In genomic region chr10:61019566-61019965, GRCm38 (mm10) we compare ENCODE assay signal across 13 mouse cellular contexts.
A peak's percentile ranks its signal among the peaks of the same experiment; 100 is the strongest.
DNase-seq lines count a peak whose midpoint lies in the region; ATAC-seq and TF ChIP-seq lines count a peak whose summit lies in the region.
"Had no signal": no experiment of that assay in that cellular context is flagged by ENCODE, and none has a peak within 500 bp of the region (broad histone marks: within the 10 kb centered on the region; RNA-seq: fewer than 3 reads in every experiment).

No protein-coding gene starts in this region.

- H3K36me3 ChIP-seq in forebrain, postnatal 0 days (ENCODE audit: insufficient read depth), result no peaks in the 10 kb centered on the region
- H3K36me3 ChIP-seq in forebrain, embryonic 15.5 days, result no peaks in the 10 kb centered on the region
- H3K36me3 ChIP-seq in midbrain, embryonic 11.5 days (ENCODE audit: control insufficient read depth, insufficient read depth, low read length), result no peaks in the 10 kb centered on the region
- no peaks in the 10 kb centered on the region for H3K36me3 ChIP-seq in midbrain, embryonic 16.5 days (ENCODE audit: control insufficient read depth, insufficient read depth, low read length)
- H3K36me3 ChIP-seq: embryonic facial prominence, embryonic 15.5 days; kidney, embryonic 15.5 days had no signal

- H3K27ac ChIP-seq in forebrain, postnatal 0 days (ENCODE audit: low read depth, low read length), result no peak overlapping the region
- no peak overlapping the region for H3K27ac ChIP-seq in forebrain, embryonic 15.5 days (replicated peaks)
- H3K27ac ChIP-seq in midbrain, embryonic 11.5 days (ENCODE audit: low read depth, low read length), result no peak overlapping the region
- no peak overlapping the region for H3K27ac ChIP-seq in midbrain, embryonic 16.5 days (ENCODE audit: low read length)
- H3K27ac ChIP-seq: embryonic facial prominence, embryonic 15.5 days; kidney, embryonic 15.5 days had no signal

- H3K4me2 ChIP-seq in forebrain, postnatal 0 days (ENCODE audit: low read depth), result no peak overlapping the region
- no peak overlapping the region for H3K4me2 ChIP-seq in forebrain, embryonic 15.5 days (replicated peaks)
- no peak overlapping the region for H3K4me2 ChIP-seq in midbrain, embryonic 11.5 days
- H3K4me2 ChIP-seq in midbrain, embryonic 16.5 days (ENCODE audit: low read length), result no peak overlapping the region
- H3K4me2 ChIP-seq: embryonic facial prominence, embryonic 15.5 days; kidney, embryonic 15.5 days had no signal

- 36% methylated on average over 2 of the region's 2 CpGs for WGBS in forebrain, postnatal 0 days
- 17% methylated on average over 2 of the region's 2 CpGs for WGBS in forebrain, embryonic 15.5 days
- 24% methylated on average over 2 of the region's 2 CpGs for WGBS in midbrain, embryonic 11.5 days
- WGBS in midbrain, embryonic 16.5 days, result 11% methylated on average over 2 of the region's 2 CpGs

- H3K9me3 ChIP-seq in forebrain, postnatal 0 days (ENCODE audit: low read length), result no peaks in the 10 kb centered on the region
- no peaks in the 10 kb centered on the region for H3K9me3 ChIP-seq in forebrain, embryonic 15.5 days
- no peaks in the 10 kb centered on the region for H3K9me3 ChIP-seq in midbrain, embryonic 11.5 days (ENCODE audit: control insufficient read depth, low read length)
- no peaks in the 10 kb centered on the region for H3K9me3 ChIP-seq in midbrain, embryonic 16.5 days (replicated peaks; ENCODE audit: control insufficient read depth, low read length, poor library complexity, severe bottlenecking)
- H3K9me3 ChIP-seq: embryonic facial prominence, embryonic 15.5 days; kidney, embryonic 15.5 days had no signal

- TF ChIP-seq CTCF in forebrain, postnatal 0 days (IDR thresholded peaks at IDR 0.05; ENCODE audit: low read depth), result peak; percentile 39

- no peak for ATAC-seq in forebrain, postnatal 0 days
- no peak for ATAC-seq in forebrain, embryonic 15.5 days (replicated peaks)
- no peak for ATAC-seq in midbrain, embryonic 11.5 days (ENCODE audit: low FRiP score)
- no peak for ATAC-seq in midbrain, embryonic 16.5 days
- ATAC-seq: activated CD4-positive, CD25-positive, alpha-beta regulatory T cell, adult 4 months; CD4-positive, CD25-positive, alpha-beta regulatory T cell, adult 4 months had no signal

- H3K4me3 ChIP-seq in forebrain, postnatal 0 days (ENCODE audit: low read depth, low read length), result no peak overlapping the region
- H3K4me3 ChIP-seq in forebrain, embryonic 15.5 days, result no peak overlapping the region
- H3K4me3 ChIP-seq in midbrain, embryonic 11.5 days (ENCODE audit: low read depth, low read length), result no peak overlapping the region
- H3K4me3 ChIP-seq in midbrain, embryonic 16.5 days (ENCODE audit: low read depth, low read length), result no peak overlapping the region
- H3K4me3 ChIP-seq: embryonic facial prominence, embryonic 15.5 days; kidney, embryonic 15.5 days had no signal

- H3K4me1 ChIP-seq in forebrain, postnatal 0 days (ENCODE audit: insufficient read depth), result no peaks in the 10 kb centered on the region
- no peaks in the 10 kb centered on the region for H3K4me1 ChIP-seq in forebrain, embryonic 15.5 days
- no peaks in the 10 kb centered on the region for H3K4me1 ChIP-seq in midbrain, embryonic 11.5 days (ENCODE audit: control insufficient read depth, insufficient read depth, low read length)
- peaks cover 6% of the 10 kb centered on the region; the same call in 1 of the 2 replicates for H3K4me1 ChIP-seq in midbrain, embryonic 16.5 days (ENCODE audit: control insufficient read depth, insufficient read depth, low read length)
- H3K4me1 ChIP-seq: embryonic facial prominence, embryonic 15.5 days; kidney, embryonic 15.5 days had no signal

- DNase-seq in forebrain, postnatal 0 days, result no peak
- peak; percentile 26 for DNase-seq in kidney, postnatal 10 days
- DNase-seq in kidney, adult 8-10 months, result no peak
- DNase-seq in midbrain, embryonic 11.5 days (ENCODE audit: low spot score, missing footprints), result peak; percentile 77
- DNase-seq in brain, adult 2 months (ENCODE audit: low read depth, low spot score), result peak; percentile 50
- DNase-seq in adrenal gland, adult 18-20 months (ENCODE audit: low spot score in 2 of 2), result no peak
- DNase-seq: cerebellum, adult 9-10 months had no signal

- no peaks in the 10 kb centered on the region for H3K27me3 ChIP-seq in forebrain, postnatal 0 days (ENCODE audit: insufficient read depth, low read length)
- H3K27me3 ChIP-seq in forebrain, embryonic 15.5 days, result no peaks in the 10 kb centered on the region
- H3K27me3 ChIP-seq in midbrain, embryonic 11.5 days (ENCODE audit: control insufficient read depth, insufficient read depth, low read length), result no peaks in the 10 kb centered on the region
- no peaks in the 10 kb centered on the region for H3K27me3 ChIP-seq in midbrain, embryonic 16.5 days (ENCODE audit: control insufficient read depth, insufficient read depth, low read depth, low read length)
- H3K27me3 ChIP-seq: embryonic facial prominence, embryonic 15.5 days had no signal

- no peak overlapping the region for H3K9ac ChIP-seq in forebrain, postnatal 0 days
- no peak overlapping the region for H3K9ac ChIP-seq in forebrain, embryonic 15.5 days (replicated peaks)
- H3K9ac ChIP-seq in midbrain, embryonic 11.5 days (ENCODE audit: low read length), result no peak overlapping the region
- H3K9ac ChIP-seq in midbrain, embryonic 16.5 days (ENCODE audit: low read depth, low read length), result no peak overlapping the region
- H3K9ac ChIP-seq: embryonic facial prominence, embryonic 15.5 days; kidney, embryonic 15.5 days had no signal

Comparison
In these comparisons a context has a peak if more than half of its experiments do, and no peak if none do; other contexts are left out.
1. DNase-seq: peak in kidney, postnatal 10 days (single experiment), midbrain, embryonic 11.5 days (single experiment) and brain, adult 2 months (single experiment); none in forebrain, postnatal 0 days (single experiment), kidney, adult 8-10 months (0 of 2) and adrenal gland, adult 18-20 months (0 of 2).